In the genomic region with DNA sequence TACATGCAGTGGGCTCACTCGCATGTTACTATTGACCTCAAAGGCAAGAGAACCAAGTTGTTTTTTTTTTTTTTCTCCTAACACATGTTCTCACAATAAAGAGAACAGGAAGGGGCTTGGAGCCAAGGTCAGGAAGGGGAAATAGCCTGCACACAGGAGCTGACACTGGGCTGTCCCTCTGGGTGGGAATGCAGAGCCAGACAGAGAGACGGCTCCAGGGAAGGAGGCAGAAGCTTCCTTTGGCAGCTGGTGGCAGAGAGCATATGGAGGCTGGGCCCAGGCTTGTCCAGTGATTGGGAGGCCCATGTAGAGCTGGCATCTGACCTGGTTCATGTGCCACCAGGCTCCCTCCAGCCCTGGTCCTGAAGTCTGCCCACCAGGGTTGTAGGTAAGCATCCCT, we compare ENCODE assay signal across 15 mouse cellular contexts. TPM values are rescaled to one million over a fixed set of nuclear protein-coding genes. Genes with fewer than 3 reads are reported as not detected.
DNase-seq lines count a peak whose midpoint lies in the region; ATAC-seq lines count a peak whose summit lies in the region.
"Had no signal": no experiment of that assay in that cellular context is flagged by ENCODE, and none has a peak within 500 bp of the region (broad histone marks: within the 10 kb centered on the region; RNA-seq: fewer than 3 reads in every experiment).

No protein-coding gene starts in this region.

- no peak overlapping the region for H3K4me2 ChIP-seq in lung, embryonic 15.5 days
- no peak overlapping the region for H3K4me2 ChIP-seq in liver, embryonic 12.5 days
- H3K4me2 ChIP-seq: embryonic facial prominence, embryonic 13.5 days; forebrain, embryonic 13.5 days; hindbrain, embryonic 13.5 days; liver, embryonic 13.5 days; midbrain, embryonic 12.5 days; neural tube, embryonic 13.5 days had no signal

- peak; percentile 41 to 75 for DNase-seq in heart, adult 18-20 months
- no peak for DNase-seq in heart, postnatal 25 days (ENCODE audit: low spot score)
- DNase-seq in cerebellum, postnatal 25 days, result peak; percentile 62 to 68
- DNase-seq: gastrocnemius, postnatal 14 days; liver, embryonic 13.5 days; thymus, postnatal 14 days had no signal

- no peak for ATAC-seq in lung, embryonic 15.5 days (ENCODE audit: borderline replicate concordance, extremely low read depth, low FRiP score, low TSS enrichment)
- no peak for ATAC-seq in liver, embryonic 12.5 days
- no peak for ATAC-seq in inflammation-experienced regulatory T-cells, adult 6 months
- ATAC-seq: forebrain, embryonic 13.5 days had no signal

- H3K27ac ChIP-seq in brown adipose tissue, adult 24 weeks (replicated peaks; ENCODE audit: low read depth, low read length), result peak overlapping the region; percentile 91
- H3K27ac ChIP-seq in lung, embryonic 15.5 days, result 0 out of 2 replicates have a peak overlapping the region, but pooled peaks have one; percentile 2
- no peak overlapping the region for H3K27ac ChIP-seq in liver, embryonic 12.5 days
- H3K27ac ChIP-seq: embryonic facial prominence, embryonic 13.5 days; forebrain, embryonic 13.5 days; hindbrain, embryonic 13.5 days; liver, embryonic 13.5 days; midbrain, embryonic 12.5 days; neural tube, embryonic 13.5 days had no signal

- H3K27me3 ChIP-seq in lung, embryonic 15.5 days, result no peaks in the 10 kb centered on the region
- peaks cover 4% of the 10 kb centered on the region; the same call in 1 of the 2 replicates for H3K27me3 ChIP-seq in liver, embryonic 12.5 days (replicated peaks)
- H3K27me3 ChIP-seq: embryonic facial prominence, embryonic 13.5 days; forebrain, embryonic 13.5 days; liver, embryonic 13.5 days; midbrain, embryonic 12.5 days; neural tube, embryonic 13.5 days had no signal

- H3K9me3 ChIP-seq in lung, embryonic 15.5 days, result no peaks in the 10 kb centered on the region
- H3K9me3 ChIP-seq in liver, embryonic 12.5 days (replicated peaks), result no peaks in the 10 kb centered on the region
- H3K9me3 ChIP-seq: embryonic facial prominence, embryonic 13.5 days; forebrain, embryonic 13.5 days; hindbrain, embryonic 13.5 days; liver, embryonic 13.5 days; midbrain, embryonic 12.5 days; neural tube, embryonic 13.5 days had no signal

- peaks cover 29% of the 10 kb centered on the region for H3K4me1 ChIP-seq in brown adipose tissue, adult 24 weeks (ENCODE audit: control insufficient read depth, insufficient read depth, insufficient read length, low read length)
- H3K4me1 ChIP-seq in lung, embryonic 15.5 days, result peaks cover 66% of the 10 kb centered on the region
- H3K4me1 ChIP-seq in liver, embryonic 12.5 days, result peaks cover 11% of the 10 kb centered on the region

- no peak overlapping the region for H3K4me3 ChIP-seq in brown adipose tissue, adult 24 weeks (ENCODE audit: insufficient read depth, low read depth, low read length)
- H3K4me3 ChIP-seq in lung, embryonic 15.5 days, result no peak overlapping the region
- no peak overlapping the region for H3K4me3 ChIP-seq in liver, embryonic 12.5 days
- H3K4me3 ChIP-seq: embryonic facial prominence, embryonic 13.5 days; forebrain, embryonic 13.5 days; hindbrain, embryonic 13.5 days; liver, embryonic 13.5 days; midbrain, embryonic 12.5 days; neural tube, embryonic 13.5 days had no signal

- WGBS in lung, embryonic 15.5 days, result 47% methylated on average over 2 of the region's 2 CpGs
- WGBS in liver, embryonic 12.5 days (ENCODE audit: insufficient replicate concordance), result 55% methylated on average over 2 of the region's 2 CpGs

- intact Hi-C loops in heart, postnatal 25 days (cut with DNase I), result no loop called here

- H3K9ac ChIP-seq in lung, embryonic 15.5 days, result no peak overlapping the region
- no peak overlapping the region for H3K9ac ChIP-seq in liver, embryonic 12.5 days
- H3K9ac ChIP-seq: embryonic facial prominence, embryonic 13.5 days; forebrain, embryonic 13.5 days; hindbrain, embryonic 13.5 days; liver, embryonic 13.5 days; midbrain, embryonic 12.5 days; neural tube, embryonic 13.5 days had no signal

- no peaks in the 10 kb centered on the region for H3K36me3 ChIP-seq in lung, embryonic 15.5 days
- no peaks in the 10 kb centered on the region for H3K36me3 ChIP-seq in liver, embryonic 12.5 days
- H3K36me3 ChIP-seq: embryonic facial prominence, embryonic 13.5 days; hindbrain, embryonic 13.5 days; liver, embryonic 13.5 days; midbrain, embryonic 12.5 days; neural tube, embryonic 13.5 days had no signal

RNA-seq across cellular contexts. Expression of gene Eml1, which starts 2.8 kb away (rescaled TPM):
- 10 to 100 TPM; 81.3 to 95.3 TPM for total RNA-seq in heart, adult 18-20 months (2021)
- 10 to 100 TPM; 76.4 to 78.6 TPM for total RNA-seq in heart, postnatal 25 days (2021)
- 4.2 and 5.1 TPM in 2 replicates for polyA plus RNA-seq in brown adipose tissue, adult 24 weeks (2012; ENCODE audit: insufficient read depth, insufficient read length, missing spikeins)
- 107 and 117 TPM in 2 replicates for polyA plus RNA-seq in lung, embryonic 15.5 days (2015; fragmentation: Nextera tagmentation; extraction: Ambion mirVana)
- polyA plus RNA-seq in liver, embryonic 12.5 days (2016; fragmentation: Nextera tagmentation; extraction: Ambion mirVana), result 9.5 and 10.6 TPM in 2 replicates
- not detected for polyA plus RNA-seq in inflammation-experienced regulatory T-cells, adult 6 months (2017; shearing (Covaris generic))

RNA-seq across cellular contexts. Expression of gene Cyp46a1, which starts 33.7 kb away (rescaled TPM):
- total RNA-seq in heart, adult 18-20 months (2021), result under 1 TPM; 0.45 to 0.95 TPM
- under 1 TPM; 0.31 to 0.36 TPM for total RNA-seq in heart, postnatal 25 days (2021)
- not detected in 2 replicates for polyA plus RNA-seq in brown adipose tissue, adult 24 weeks (2012; ENCODE audit: insufficient read depth, insufficient read length, missing spikeins)
- 6.3 and 6.6 TPM in 2 replicates for polyA plus RNA-seq in lung, embryonic 15.5 days (2015; fragmentation: Nextera tagmentation; extraction: Ambion mirVana)
- 0.86 and 1.7 TPM in 2 replicates for polyA plus RNA-seq in liver, embryonic 12.5 days (2016; fragmentation: Nextera tagmentation; extraction: Ambion mirVana)
- not detected for polyA plus RNA-seq in inflammation-experienced regulatory T-cells, adult 6 months (2017; shearing (Covaris generic))
